Mouse (Mus musculus): ENCODE results near the gene Loxl1. TPM values are rescaled to one million over a fixed set of nuclear protein-coding genes. Genes with fewer than 3 reads are reported as not detected.

The Loxl1 gene
- polyA plus RNA-seq, 1 experiment from 2014 or later: 9.2 TPM

DNA sequence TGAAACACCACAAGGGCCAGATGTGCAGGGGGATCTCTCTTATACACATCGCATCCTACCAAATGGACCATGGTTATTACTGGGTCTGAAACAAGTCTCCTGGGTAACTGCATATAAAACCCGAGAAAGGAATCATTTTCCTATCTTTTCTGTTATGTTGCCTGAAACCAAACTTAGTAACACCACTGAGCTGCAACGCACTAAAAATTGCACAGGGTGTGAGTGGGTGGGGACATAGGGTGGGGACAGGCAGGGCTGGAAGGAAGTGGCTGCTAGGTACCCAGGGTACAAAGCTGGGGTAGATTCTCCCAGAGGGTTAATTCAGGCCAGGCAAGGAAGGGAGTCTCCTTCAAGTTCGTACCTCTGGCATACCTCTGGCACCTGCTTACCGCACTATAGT is 70.3 kb downstream of the Loxl1 start:
- 90% methylated on average over 5 of the region's 5 CpGs for WGBS
- H3K27ac ChIP-seq (ENCODE audit: low read depth, low read length): no peak overlapping the region
- no peaks in the 10 kb centered on the region for H3K36me3 ChIP-seq (ENCODE audit: control insufficient read depth, insufficient read depth, low read length)
- H3K9me3 ChIP-seq (replicated peaks; ENCODE audit: control insufficient read depth, low read length): no peaks in the 10 kb centered on the region
- no peak overlapping the region for H3K9ac ChIP-seq (ENCODE audit: low read length)
- H3K4me3 ChIP-seq (ENCODE audit: low read depth, low read length): no peak overlapping the region
- H3K4me2 ChIP-seq (ENCODE audit: low read length): no peak overlapping the region
- H3K27me3 ChIP-seq (replicated peaks; ENCODE audit: control insufficient read depth, insufficient read depth, low read length): no peaks in the 10 kb centered on the region
- peaks cover 7% of the 10 kb centered on the region for H3K4me1 ChIP-seq (ENCODE audit: control insufficient read depth, insufficient read depth, low read length)
- ATAC-seq (no peak), DNase-seq (ENCODE audit: low spot score) (no peak)

DNA sequence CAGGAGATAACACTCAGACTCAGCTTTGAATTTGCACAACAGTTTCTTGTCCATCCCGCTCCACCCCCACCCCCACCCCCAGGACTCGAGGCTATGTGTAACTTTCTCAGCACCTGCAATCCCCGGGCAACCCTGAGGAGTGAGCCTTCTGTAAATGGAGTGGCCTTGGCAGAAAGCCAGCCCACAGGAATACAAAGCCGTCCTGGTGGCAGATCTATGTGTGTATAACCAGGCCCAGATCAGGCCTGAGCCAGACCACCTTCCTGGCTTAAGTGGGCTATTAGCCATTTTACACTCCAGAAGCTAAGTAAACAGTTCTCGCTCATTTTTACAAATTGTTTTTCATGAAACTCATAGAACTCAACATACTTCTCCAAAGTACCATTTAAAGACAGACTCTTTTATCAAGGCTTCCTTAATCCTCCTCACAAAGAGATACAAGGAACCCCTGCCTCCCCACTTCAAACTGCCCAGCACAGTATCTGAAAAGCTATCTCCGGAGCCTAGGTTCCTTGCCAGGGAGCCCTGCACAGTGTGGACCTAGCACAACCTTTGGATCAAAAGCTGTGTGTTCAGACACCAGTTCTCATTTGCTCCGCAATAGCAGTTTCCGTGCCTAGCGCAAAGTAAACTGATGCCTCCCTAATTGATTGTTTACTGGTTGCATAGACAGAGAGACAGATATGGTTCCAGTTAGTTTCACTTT is 71.1 kb downstream of the Loxl1 start:
- WGBS: 30% methylated on average over 9 of the region's 9 CpGs
- no peak overlapping the region for H3K27ac ChIP-seq (ENCODE audit: low read depth, low read length)

More for the DNA sequence above, 71.1 kb downstream of the Loxl1 start:
- Histone ChIP-seq H3K9ac (ENCODE audit: low read length) (no peak overlapping the region), H3K4me1 (ENCODE audit: control insufficient read depth, insufficient read depth, low read length) (peaks cover 7% of the 10 kb centered on the region), H3K27me3 (replicated peaks; ENCODE audit: control insufficient read depth, insufficient read depth, low read length) (no peaks in the 10 kb centered on the region), H3K36me3 (ENCODE audit: control insufficient read depth, insufficient read depth, low read length) (no peaks in the 10 kb centered on the region), H3K4me3 (ENCODE audit: low read depth, low read length) (no peak overlapping the region), H3K4me2 (ENCODE audit: low read length) (no peak overlapping the region), H3K9me3 (replicated peaks; ENCODE audit: control insufficient read depth, low read length) (no peaks in the 10 kb centered on the region)
- DNase-seq (ENCODE audit: low spot score) (peak; percentile 79), ATAC-seq (peak; percentile 75)

Other genes with a start within 250 kb of the Loxl1 start
- gene Stra6, start 249.4 kb downstream of the Loxl1 start, polyA plus RNA-seq (2014; fragmentation: Nextera tagmentation; extraction: Ambion mirVana): 9.9 and 11.1 TPM in 2 replicates
- 0.48 and 1.1 TPM in 2 replicates for gene Ccdc33, start 194.4 kb downstream of the Loxl1 start, polyA plus RNA-seq (2014; fragmentation: Nextera tagmentation; extraction: Ambion mirVana)
- gene Islr, start 108.9 kb downstream of the Loxl1 start, polyA plus RNA-seq (2014; fragmentation: Nextera tagmentation; extraction: Ambion mirVana): 13.5 and 20.1 TPM in 2 replicates
- gene Islr2, start 108.9 kb downstream of the Loxl1 start, polyA plus RNA-seq (2014; fragmentation: Nextera tagmentation; extraction: Ambion mirVana): 118 and 123 TPM in 2 replicates
- 5.3 and 6.0 TPM in 2 replicates for gene Pml, start 63.4 kb downstream of the Loxl1 start, polyA plus RNA-seq (2014; fragmentation: Nextera tagmentation; extraction: Ambion mirVana)
- gene Stoml1, start 60.0 kb downstream of the Loxl1 start, polyA plus RNA-seq (2014; fragmentation: Nextera tagmentation; extraction: Ambion mirVana): 75.1 and 81.1 TPM in 2 replicates
- not detected in 2 replicates for gene Tbc1d21, start 57.3 kb upstream of the Loxl1 start, polyA plus RNA-seq (2014; fragmentation: Nextera tagmentation; extraction: Ambion mirVana)
- gene Insyn1, start 175.4 kb upstream of the Loxl1 start, polyA plus RNA-seq (2014; fragmentation: Nextera tagmentation; extraction: Ambion mirVana): 8.0 and 8.1 TPM in 2 replicates
- 24.6 and 28.8 TPM in 2 replicates for gene Cd276, start 242.3 kb upstream of the Loxl1 start, polyA plus RNA-seq (2014; fragmentation: Nextera tagmentation; extraction: Ambion mirVana)

Measured in forebrain, embryonic 14.5 days (tissue).